Mouse (Mus musculus) cortical plate, adult 2 months (tissue): ENCODE measurements around the gene Kera. TPM values are rescaled to one million over a fixed set of nuclear protein-coding genes. Genes with fewer than 3 reads are reported as not detected.

Experiments
- H3K27ac ChIP-seq: fragments of 200-500 bp; 2 replicates; pipeline ENCODE4 v1.5.1; 2012; ENCODE audit warnings: low read length, control low read depth, inconsistent platforms; ENCODE audit not compliant: insufficient read depth
- H3K4me1 ChIP-seq: fragments of 200-500 bp; 2 replicates; pipeline ENCODE4 v1.6.1; 2011; ENCODE audit warnings: low read length; ENCODE audit not compliant: control insufficient read depth, insufficient read depth
- H3K4me3 ChIP-seq: fragments of 200-500 bp; 2 replicates; pipeline ENCODE4 v1.5.1; 2011; ENCODE audit warnings: mild to moderate bottlenecking, low read length, control low read depth; ENCODE audit not compliant: insufficient read depth
- CTCF ChIP-seq: fragments of 200-500 bp; IDR thresholded peaks from 2 replicates; pipeline ENCODE4 v1.5.1; 2011; ENCODE audit warnings: mild to moderate bottlenecking, control low read depth, low read length; ENCODE audit not compliant: insufficient read depth; ENCODE audit errors: extremely low read depth
- POLR2A ChIP-seq: fragments of 200-500 bp; IDR thresholded peaks from 2 replicates; pipeline ENCODE4 v1.6.1; 2011; ENCODE audit warnings: mild to moderate bottlenecking, low read length, control low read depth; ENCODE audit not compliant: insufficient read depth; ENCODE audit errors: extremely low read depth
- polyA plus RNA-seq: library from polyadenylated mRNA; depleted of rRNA; stranded (reverse); fragments of >200 nt; gene quantifications from 2 replicates; pipeline ENCODE4 v1.2.3, GENCODE M21; 2012; rRNA removed

Gene Kera
- polyA plus RNA-seq = not detected in 2 replicates

- TF ChIP-seq POLR2A (no peak), CTCF (no peak)
- Histone ChIP-seq H3K4me3 (no peak within 1 kb of the TSS), H3K27ac (no peak within 1 kb of the TSS), H3K4me1 (no peaks in the 10 kb centered on the region)
Observed at GRCm38 (mm10) chr10:97606579-97606978, at the start of gene Kera. Kera (plus strand) TSS chr10:97606879.

GRCm38 (mm10) chr10:97564957-97565856, 41.5 kb upstream of the Kera start, which contains the start of gene Lum:
Lum (plus strand) TSS chr10:97565128.
- no peaks in the 10 kb centered on the region for H3K4me1 ChIP-seq
- H3K27ac ChIP-seq = no peak within 1 kb of the TSS
- no peak within 1 kb of the TSS for H3K4me3 ChIP-seq
- TF ChIP-seq CTCF (no peak), POLR2A (no peak)

- no peaks in the 10 kb centered on the region for H3K4me1 ChIP-seq
- TF ChIP-seq POLR2A (no peak), CTCF (no peak)
- H3K4me3 ChIP-seq = no peak overlapping the region
- H3K27ac ChIP-seq = no peak overlapping the region
Observed at GRCm38 (mm10) chr10:97567489-97568135, 39.1 kb upstream of the Kera start.

- no peak overlapping the region for H3K4me3 ChIP-seq
- H3K4me1 ChIP-seq = no peaks in the 10 kb centered on the region; the same call in 1 of the 2 replicates
- TF ChIP-seq CTCF (no peak), POLR2A (no peak)
- no peak overlapping the region for H3K27ac ChIP-seq
Observed at GRCm38 (mm10) chr10:97582543-97583231, 24.0 kb upstream of the Kera start.

- Histone ChIP-seq H3K4me3 (no peak overlapping the region), H3K4me1 (no peaks in the 10 kb centered on the region; the same call in 1 of the 2 replicates), H3K27ac (no peak overlapping the region)
- TF ChIP-seq POLR2A = no peak
- TF ChIP-seq CTCF = no peak
Observed at GRCm38 (mm10) chr10:97584176-97584575, 22.5 kb upstream of the Kera start.

GRCm38 (mm10) chr10:97587159-97587558, 19.5 kb upstream of the Kera start:
- TF ChIP-seq CTCF = no peak
- no peak for TF ChIP-seq POLR2A
- no peak overlapping the region for H3K27ac ChIP-seq
- H3K4me3 ChIP-seq = no peak overlapping the region
- no peaks in the 10 kb centered on the region; the same call in 1 of the 2 replicates for H3K4me1 ChIP-seq

GRCm38 (mm10) chr10:97589574-97589973, 17.1 kb upstream of the Kera start:
- H3K4me1 ChIP-seq = no peaks in the 10 kb centered on the region
- H3K27ac ChIP-seq = no peak overlapping the region
- H3K4me3 ChIP-seq = no peak overlapping the region
- TF ChIP-seq POLR2A = no peak
- TF ChIP-seq CTCF = no peak

- H3K4me1 ChIP-seq = no peaks in the 10 kb centered on the region
- TF ChIP-seq CTCF = no peak
- TF ChIP-seq POLR2A = no peak
- H3K27ac ChIP-seq = no peak overlapping the region
- no peak overlapping the region for H3K4me3 ChIP-seq
Observed at GRCm38 (mm10) chr10:97591036-97591435, 15.6 kb upstream of the Kera start.

GRCm38 (mm10) chr10:97591685-97592084, 15.0 kb upstream of the Kera start:
- Histone ChIP-seq H3K27ac (no peak overlapping the region), H3K4me1 (no peaks in the 10 kb centered on the region), H3K4me3 (no peak overlapping the region)
- TF ChIP-seq CTCF (no peak), POLR2A (no peak)

- no peaks in the 10 kb centered on the region for H3K4me1 ChIP-seq
- TF ChIP-seq POLR2A (no peak), CTCF (no peak)
- no peak overlapping the region for H3K27ac ChIP-seq
- no peak overlapping the region for H3K4me3 ChIP-seq
Observed at GRCm38 (mm10) chr10:97595680-97596079, 11.0 kb upstream of the Kera start.

- H3K4me3 ChIP-seq = no peak overlapping the region
- no peak overlapping the region for H3K27ac ChIP-seq
- TF ChIP-seq CTCF (no peak), POLR2A (no peak)
- no peaks in the 10 kb centered on the region for H3K4me1 ChIP-seq
Observed at GRCm38 (mm10) chr10:97601744-97602143, 4.9 kb upstream of the Kera start.
